Mouse (Mus musculus) erythroblast, adult 5-6 weeks (primary cell): ENCODE results near the gene Cela2a. TPM values are rescaled to one million over a fixed set of nuclear protein-coding genes. Genes with fewer than 3 reads are reported as not detected.

Experiments used
- ATAC-seq: replicated peaks from 2 replicates; pipeline ENCODE4 v1.8.0; 2016; ENCODE audit warnings: moderate number of reproducible peaks, mild to moderate bottlenecking, moderate TSS enrichment, inconsistent platforms; ENCODE audit not compliant: poor library complexity, low FRiP score, severe bottlenecking
- total RNA-seq, 2 experiments: library from RNA; stranded (forward) in 1 of 2; stranded (reverse) in 1 of 2; fragments of 150-400 nt in 1 of 2; fragments of 200-764, 138-1000 nt in 1 of 2; gene quantifications; 2 replicates each; pipeline versions ENCODE4 v1.2.3 to v1.2.4; 2015 to 2017; ENCODE audit warnings: low replicate concordance in 2 of 2

Gene Cela2a
- total RNA-seq, 2 experiments from 2014 or later = not detected

- ATAC-seq = no peak
Observed at GRCm38 (mm10) chr4:141860246-141860841, 34.4 kb upstream of the Cela2a start.

- ATAC-seq = no peak
Observed at GRCm38 (mm10) chr4:141859351-141859750, 33.4 kb upstream of the Cela2a start.

GRCm38 (mm10) chr4:141858501-141858900 is 32.5 kb upstream of the Cela2a start:
- ATAC-seq = no peak

GRCm38 (mm10) chr4:141857422-141857930 is 31.5 kb upstream of the Cela2a start:
- ATAC-seq = peak; percentile 68

- ATAC-seq = peak; percentile 63; the same call in 1 of the 2 replicates
Observed at GRCm38 (mm10) chr4:141853437-141853836, 27.5 kb upstream of the Cela2a start.

GRCm38 (mm10) chr4:141845999-141846398 is 20.0 kb upstream of the Cela2a start, which contains the start of gene Ctrc:
Gene Ctrc, minus strand, starts transcription at chr4:141846359.
- ATAC-seq = no peak

GRCm38 (mm10) chr4:141834536-141835095 is 8.7 kb upstream of the Cela2a start:
- no peak for ATAC-seq

GRCm38 (mm10) chr4:141833911-141834310 is 8.0 kb upstream of the Cela2a start:
- ATAC-seq = no peak

- ATAC-seq = no peak
Observed at GRCm38 (mm10) chr4:141831361-141831760, 5.4 kb upstream of the Cela2a start.

- no peak for ATAC-seq
Observed at GRCm38 (mm10) chr4:141830381-141830780, 4.4 kb upstream of the Cela2a start.

- no peak for ATAC-seq
Observed at GRCm38 (mm10) chr4:141828177-141828576, 2.2 kb upstream of the Cela2a start.

- no peak for ATAC-seq
Observed at GRCm38 (mm10) chr4:141827401-141827800, 1.4 kb upstream of the Cela2a start.

- ATAC-seq = peak; percentile 66; the same call in 1 of the 2 replicates
Observed at GRCm38 (mm10) chr4:141822979-141823378, 3.0 kb downstream of the Cela2a start.

- no peak for ATAC-seq
Observed at GRCm38 (mm10) chr4:141822089-141822488, 3.9 kb downstream of the Cela2a start.

- ATAC-seq = no peak
Observed at GRCm38 (mm10) chr4:141821178-141821577, 4.8 kb downstream of the Cela2a start.

- ATAC-seq = no peak
Observed at GRCm38 (mm10) chr4:141819316-141819715, 6.6 kb downstream of the Cela2a start.

GRCm38 (mm10) chr4:141818861-141819260 is 7.1 kb downstream of the Cela2a start:
- no peak for ATAC-seq

- ATAC-seq = no peak
Observed at GRCm38 (mm10) chr4:141817706-141818105, 8.3 kb downstream of the Cela2a start.

GRCm38 (mm10) chr4:141816776-141817655 is 8.9 kb downstream of the Cela2a start:
- no peak for ATAC-seq

- no peak for ATAC-seq
Observed at GRCm38 (mm10) chr4:141816267-141816666, 9.7 kb downstream of the Cela2a start.

GRCm38 (mm10) chr4:141811375-141811774 is 14.6 kb downstream of the Cela2a start:
- no peak for ATAC-seq
